Mouse (Mus musculus): ENCODE results near the gene Calr. TPM values are rescaled to one million over a fixed set of nuclear protein-coding genes. Genes with fewer than 3 reads are reported as not detected.
A peak's percentile ranks its signal among the peaks of the same experiment; 100 is the strongest.

The Calr gene
- polyA plus RNA-seq, 1 experiment, result 385 TPM

- no peak overlapping the region for H3K4me3 ChIP-seq
These were observed 30.6 kb downstream of the Calr start for GRCm38 (mm10) chr8:84816117-84816516.

DNA sequence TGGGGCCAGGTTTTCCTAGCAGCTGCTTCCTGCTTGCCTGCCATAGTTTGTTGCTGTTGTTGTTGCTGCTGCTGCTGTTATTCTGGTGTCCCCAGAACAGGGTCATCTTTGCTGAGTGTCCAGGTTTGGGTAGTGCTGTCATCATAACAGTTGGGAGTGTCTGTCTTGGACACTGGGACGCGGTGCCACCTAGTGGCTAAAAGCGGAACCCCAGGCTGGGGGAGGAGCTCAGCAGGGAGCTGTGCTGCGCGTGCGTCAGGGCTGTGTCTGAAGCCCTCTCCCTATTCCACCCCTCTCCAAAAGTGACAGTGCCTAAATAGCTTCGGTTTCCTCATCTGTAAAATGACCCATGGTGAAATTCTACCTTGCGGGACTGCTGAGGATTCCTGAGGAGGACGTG lies 31.2 kb downstream of the Calr start:
- TF ChIP-seq POLR2AphosphoS2 (IDR thresholded peaks at IDR 0.05; ENCODE audit: insufficient read length, low read depth) (peak; percentile 48), SRF (IDR thresholded peaks at IDR 0.05; ENCODE audit: control insufficient read depth, insufficient read length, low read depth) (no peak), MYOD1 (IDR thresholded peaks at IDR 0.05; ENCODE audit: control insufficient read depth in 1 of 3, insufficient read length in 2 of 3, low read depth in 2 of 3) (peak in 1 of 3 experiments; percentile 65)
- no peaks in the 10 kb centered on the region for H3K27me3 ChIP-seq (ENCODE audit: control insufficient read depth, insufficient read depth, insufficient read length)
- no peaks in the 10 kb centered on the region for H3K36me3 ChIP-seq (ENCODE audit: control insufficient read depth, insufficient read depth)
- peak overlapping the region; percentile 67 for H3K4me2 ChIP-seq (ENCODE audit: low read depth)
- no peaks in the 10 kb centered on the region for H3K79me2 ChIP-seq (ENCODE audit: control insufficient read depth, insufficient read depth)
- no peak overlapping the region for H3K4me3 ChIP-seq
- H3ac ChIP-seq (ENCODE audit: control insufficient read depth, insufficient read length), result no peak overlapping the region

More at GRCm38 (mm10) chr8:84816117-84816516, 30.6 kb downstream of the Calr start:
- H3ac ChIP-seq (ENCODE audit: control insufficient read depth, insufficient read length), result no peak overlapping the region
- TF ChIP-seq MYOG (IDR thresholded peaks at IDR 0.05; ENCODE audit: control insufficient read depth in 1 of 3, insufficient read depth in 1 of 3, insufficient read length in 2 of 3, low read depth in 2 of 3) (peak in 1 of 3 experiments; percentile 31), REST (IDR thresholded peaks at IDR 0.05; ENCODE audit: insufficient read depth, insufficient read length) (no peak)
- no peaks in the 10 kb centered on the region for H3K79me2 ChIP-seq (ENCODE audit: control insufficient read depth, insufficient read depth)
- H3K36me3 ChIP-seq (ENCODE audit: control insufficient read depth, insufficient read depth), result no peaks in the 10 kb centered on the region
- peak overlapping the region; percentile 67 for H3K4me2 ChIP-seq (ENCODE audit: low read depth)
- H3K27me3 ChIP-seq (ENCODE audit: control insufficient read depth, insufficient read depth, insufficient read length), result no peaks in the 10 kb centered on the region

- no peak for TF ChIP-seq MYOD1 (IDR thresholded peaks at IDR 0.05; ENCODE audit: control insufficient read depth in 1 of 3, insufficient read length in 2 of 3, low read depth in 2 of 3)
- TF ChIP-seq MYOG (IDR thresholded peaks at IDR 0.05; ENCODE audit: control insufficient read depth in 1 of 3, insufficient read depth in 1 of 3, insufficient read length in 2 of 3, low read depth in 2 of 3), result peak in 1 of 3 experiments; percentile 7
- Histone ChIP-seq H3K4me2 (ENCODE audit: low read depth) (peak overlapping the region; percentile 67), H3K36me3 (ENCODE audit: control insufficient read depth, insufficient read depth) (no peaks in the 10 kb centered on the region), H3ac (ENCODE audit: control insufficient read depth, insufficient read length) (no peak overlapping the region), H3K4me3 (no peak overlapping the region), H3K79me2 (ENCODE audit: control insufficient read depth, insufficient read depth) (no peaks in the 10 kb centered on the region), H3K27me3 (ENCODE audit: control insufficient read depth, insufficient read depth, insufficient read length) (no peaks in the 10 kb centered on the region)
These were observed 31.9 kb downstream of the Calr start for GRCm38 (mm10) chr8:84814555-84815441.

DNA sequence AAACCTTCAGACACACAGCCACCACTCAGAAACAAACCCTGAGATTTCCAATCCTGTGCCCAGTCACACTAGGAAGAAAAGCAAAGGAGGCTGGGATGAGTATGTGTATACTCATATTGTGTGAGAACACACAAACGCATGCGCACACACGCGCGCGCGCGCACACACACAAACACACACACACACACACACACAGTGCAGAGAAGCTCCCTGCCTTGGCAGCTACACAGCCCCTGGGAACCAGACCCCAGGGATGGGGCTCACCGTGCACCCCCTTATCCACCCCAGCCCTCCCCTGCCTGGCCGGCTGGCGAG lies 32.5 kb downstream of the Calr start:
- Histone ChIP-seq H3K27me3 (ENCODE audit: control insufficient read depth, insufficient read depth, insufficient read length) (no peaks in the 10 kb centered on the region), H3ac (ENCODE audit: control insufficient read depth, insufficient read length) (no peak overlapping the region)
- TF ChIP-seq POLR2AphosphoS2 (IDR thresholded peaks at IDR 0.05; ENCODE audit: insufficient read length, low read depth) (no peak), CEBPB (IDR thresholded peaks at IDR 0.05; ENCODE audit: insufficient read depth, poor library complexity, severe bottlenecking) (no peak), E2F4 (IDR thresholded peaks at IDR 0.05; ENCODE audit: insufficient read depth) (no peak), MAX (IDR thresholded peaks at IDR 0.05; ENCODE audit: low read depth) (no peak), MYOG (IDR thresholded peaks at IDR 0.05; ENCODE audit: control insufficient read depth in 1 of 3, insufficient read depth in 1 of 3, insufficient read length in 2 of 3, low read depth in 2 of 3) (no peak), REST (IDR thresholded peaks at IDR 0.05; ENCODE audit: insufficient read depth, insufficient read length) (no peak), MYOD1 (IDR thresholded peaks at IDR 0.05; ENCODE audit: control insufficient read depth in 1 of 3, insufficient read length in 2 of 3, low read depth in 2 of 3) (no peak), POLR2A (IDR thresholded peaks at IDR 0.05; ENCODE audit: insufficient read length, low read depth) (no peak), TCF3 (IDR thresholded peaks at IDR 0.05; ENCODE audit: insufficient read length, low read depth) (no peak), SRF (IDR thresholded peaks at IDR 0.05; ENCODE audit: control insufficient read depth, insufficient read length, low read depth) (no peak), USF1 (IDR thresholded peaks at IDR 0.05; ENCODE audit: low read depth) (no peak), TCF12 (IDR thresholded peaks at IDR 0.05; ENCODE audit: insufficient read depth, poor library complexity, severe bottlenecking) (no peak)

DNA sequence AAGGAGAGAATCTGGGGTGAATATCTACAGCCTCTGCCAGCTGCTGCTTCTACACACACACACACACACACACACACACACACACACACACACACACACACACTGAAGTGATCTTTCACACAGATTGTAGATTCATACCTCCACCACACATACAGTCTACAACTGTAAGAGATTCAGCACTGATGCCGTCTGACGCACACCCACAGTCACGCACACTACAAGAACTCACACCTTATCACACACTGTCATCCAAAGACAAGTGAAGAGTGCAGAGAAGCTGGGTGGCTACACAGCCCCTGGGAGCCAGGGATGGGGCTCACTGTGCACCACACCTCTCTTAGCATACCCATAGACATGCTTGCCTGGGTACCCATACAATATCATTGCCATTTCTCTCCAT lies 32.9 kb downstream of the Calr start:
- Histone ChIP-seq H3K79me2 (ENCODE audit: control insufficient read depth, insufficient read depth) (no peaks in the 10 kb centered on the region), H3K4me3 (no peak overlapping the region), H3K36me3 (ENCODE audit: control insufficient read depth, insufficient read depth) (no peaks in the 10 kb centered on the region), H3K27me3 (ENCODE audit: control insufficient read depth, insufficient read depth, insufficient read length) (no peaks in the 10 kb centered on the region), H3ac (ENCODE audit: control insufficient read depth, insufficient read length) (no peak overlapping the region), H3K4me2 (ENCODE audit: low read depth) (no peak overlapping the region)
- TF ChIP-seq SRF (IDR thresholded peaks at IDR 0.05; ENCODE audit: control insufficient read depth, insufficient read length, low read depth) (no peak), MAX (IDR thresholded peaks at IDR 0.05; ENCODE audit: low read depth) (no peak), POLR2AphosphoS2 (IDR thresholded peaks at IDR 0.05; ENCODE audit: insufficient read length, low read depth) (no peak), REST (IDR thresholded peaks at IDR 0.05; ENCODE audit: insufficient read depth, insufficient read length) (no peak), TCF12 (IDR thresholded peaks at IDR 0.05; ENCODE audit: insufficient read depth, poor library complexity, severe bottlenecking) (no peak), USF1 (IDR thresholded peaks at IDR 0.05; ENCODE audit: low read depth) (no peak), MYOG (IDR thresholded peaks at IDR 0.05; ENCODE audit: control insufficient read depth in 1 of 3, insufficient read depth in 1 of 3, insufficient read length in 2 of 3, low read depth in 2 of 3) (no peak), MYOD1 (IDR thresholded peaks at IDR 0.05; ENCODE audit: control insufficient read depth in 1 of 3, insufficient read length in 2 of 3, low read depth in 2 of 3) (no peak), TCF3 (IDR thresholded peaks at IDR 0.05; ENCODE audit: insufficient read length, low read depth) (no peak), CEBPB (IDR thresholded peaks at IDR 0.05; ENCODE audit: insufficient read depth, poor library complexity, severe bottlenecking) (no peak)

More for the DNA sequence above, 32.5 kb downstream of the Calr start:
- no peaks in the 10 kb centered on the region for H3K36me3 ChIP-seq (ENCODE audit: control insufficient read depth, insufficient read depth)
- no peak overlapping the region for H3K4me2 ChIP-seq (ENCODE audit: low read depth)
- H3K4me3 ChIP-seq, result no peak overlapping the region
- H3K79me2 ChIP-seq (ENCODE audit: control insufficient read depth, insufficient read depth), result no peaks in the 10 kb centered on the region
